Mouse (Mus musculus): ENCODE measurements around the gene Ski.

- TF ChIP-seq CTCF (IDR thresholded peaks at IDR 0.05; ENCODE audit: extremely low read depth, insufficient read depth, insufficient read length, insufficient replicate concordance) (no peak), POLR2A (IDR thresholded peaks at IDR 0.05; ENCODE audit: low read depth, low read length) (no peak)
Measured at GRCm38 (mm10) chr4:155218104-155218732, 4.2 kb downstream of the Ski start.
